Mouse (Mus musculus) erythroblast, embryonic 14.5 days (primary cell): ENCODE data around the gene E130309D02Rik.

Experiments
- GATA1 ChIP-seq: IDR thresholded peaks from 2 replicates; pipeline ENCODE4 v1.6.1; 2012; ENCODE audit warnings: low read length, inconsistent platforms, mixed read lengths
- TAL1 ChIP-seq: IDR thresholded peaks from 3 replicates; pipeline ENCODE4 v1.6.1; 2012; ENCODE audit warnings: low read length, inconsistent platforms, mixed read lengths

DNA sequence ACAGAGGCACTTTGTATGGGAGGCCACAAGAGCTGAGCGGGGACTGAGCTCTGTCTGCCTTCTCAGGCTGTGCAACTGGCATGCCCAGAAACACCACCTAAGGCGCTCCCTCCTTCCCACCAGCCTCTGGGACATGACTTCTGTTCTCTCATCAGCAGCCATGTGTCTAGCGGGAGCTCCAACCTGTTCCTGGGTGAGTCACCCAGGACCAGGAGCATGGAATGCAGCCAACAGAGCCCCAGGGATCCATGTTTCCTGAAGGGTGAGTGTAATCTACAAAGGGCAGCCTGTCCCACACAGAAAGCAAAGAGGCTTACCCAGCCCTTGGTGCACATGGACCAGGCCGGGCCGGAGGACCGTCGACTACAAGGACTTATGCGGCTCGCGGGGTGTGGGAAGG is 50.5 kb downstream of the E130309D02Rik start:
- TF ChIP-seq TAL1 (no peak), GATA1 (no peak)
